Mouse (Mus musculus): Measurements from ENCODE around the gene Fgr. TPM values are rescaled to one million over a fixed set of nuclear protein-coding genes. Genes with fewer than 3 reads are reported as not detected.
"Not testable (repeated sequence)": the region's sequence is repeated elsewhere in the genome, so short reads cannot be mapped to it uniquely, and the experiment has no call there.

The Fgr gene
- total RNA-seq, 2 experiments from 2014 or later = 8.4 to 9.7 TPM

DNA sequence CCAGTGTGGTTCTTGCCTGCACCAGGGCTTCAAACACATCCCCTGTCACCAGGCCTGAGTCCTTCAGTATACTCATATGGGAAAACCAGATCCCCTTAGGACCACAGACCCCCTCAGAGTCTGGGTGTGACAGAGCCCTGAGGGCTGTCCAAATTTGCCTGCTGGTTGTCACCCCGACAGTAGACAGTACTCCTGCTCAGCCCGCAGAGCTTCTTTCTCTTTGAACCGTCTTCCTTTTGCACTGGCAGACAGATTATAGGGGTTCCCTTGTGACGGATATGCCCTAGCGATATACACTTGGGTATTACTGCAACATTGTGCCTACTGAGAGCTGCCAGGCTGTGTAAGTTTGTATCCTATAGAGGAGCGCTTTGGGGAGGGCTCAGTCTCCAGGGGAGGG is 7.7 kb downstream of the Fgr start:
- ATAC-seq (replicated peaks; ENCODE audit: low FRiP score, poor library complexity, severe bottlenecking) = no peak

DNA sequence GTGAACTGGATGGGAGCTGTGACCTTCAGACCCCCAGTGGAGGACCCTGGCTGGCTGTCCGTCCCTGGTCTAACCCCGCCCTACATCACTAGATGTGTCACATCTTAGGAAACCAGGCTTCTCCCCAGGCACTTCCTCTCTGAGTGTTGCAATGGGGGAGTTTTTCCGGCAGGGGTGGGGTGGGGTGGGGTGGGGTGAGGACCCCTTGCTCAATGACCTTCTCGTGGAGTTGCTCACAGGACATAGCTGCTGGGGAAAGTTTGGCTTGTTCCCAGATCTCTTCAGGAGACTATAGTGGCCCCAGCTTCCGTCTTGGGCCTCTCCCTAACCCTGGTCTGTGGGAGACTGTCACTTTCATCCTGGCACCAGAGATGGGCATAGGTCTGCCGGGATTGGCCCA is 9.1 kb downstream of the Fgr start:
- ATAC-seq (replicated peaks; ENCODE audit: low FRiP score, poor library complexity, severe bottlenecking) = no peak

DNA sequence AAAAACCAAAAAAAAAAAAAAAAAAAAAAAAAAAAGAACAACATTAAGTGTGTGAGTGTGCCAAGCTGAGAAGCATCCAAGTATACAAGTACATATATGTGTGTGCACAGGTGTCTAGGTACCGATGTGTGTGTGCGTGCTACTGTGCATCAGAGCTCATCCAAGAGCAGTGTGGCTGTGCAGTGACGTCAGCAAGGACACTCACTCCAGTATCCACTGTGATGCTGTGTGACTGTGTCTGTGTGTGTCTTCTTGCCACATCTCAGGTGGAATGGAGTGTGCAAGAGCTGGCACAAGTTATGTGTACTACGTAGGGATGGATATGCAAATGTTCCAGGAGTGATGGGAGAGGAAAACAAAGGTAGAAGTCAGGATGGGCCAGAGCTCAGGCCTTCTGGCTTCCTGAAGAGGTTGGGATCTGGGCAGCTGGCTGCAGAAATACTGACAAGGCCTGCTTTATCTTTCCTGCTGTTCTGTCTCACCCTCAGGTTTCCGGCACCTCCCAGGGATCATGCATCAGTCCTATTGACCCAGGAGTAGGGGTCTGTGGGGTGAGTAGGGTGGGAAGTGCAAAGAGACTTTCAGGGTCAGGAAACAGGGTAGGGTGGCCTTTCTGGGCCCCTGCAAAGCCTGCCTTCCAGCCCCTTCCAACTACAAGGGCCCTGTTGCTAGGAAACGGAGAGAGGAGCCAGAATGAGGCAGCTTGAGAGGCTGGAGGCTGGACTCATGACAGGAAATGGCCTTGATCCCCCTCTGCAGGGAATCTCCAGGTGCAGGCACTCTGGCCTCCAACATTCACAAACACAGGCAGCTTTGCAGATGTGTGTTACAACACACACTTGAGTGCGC is 10.0 kb downstream of the Fgr start:
- no peak for ATAC-seq (replicated peaks; ENCODE audit: low FRiP score, poor library complexity, severe bottlenecking)

DNA sequence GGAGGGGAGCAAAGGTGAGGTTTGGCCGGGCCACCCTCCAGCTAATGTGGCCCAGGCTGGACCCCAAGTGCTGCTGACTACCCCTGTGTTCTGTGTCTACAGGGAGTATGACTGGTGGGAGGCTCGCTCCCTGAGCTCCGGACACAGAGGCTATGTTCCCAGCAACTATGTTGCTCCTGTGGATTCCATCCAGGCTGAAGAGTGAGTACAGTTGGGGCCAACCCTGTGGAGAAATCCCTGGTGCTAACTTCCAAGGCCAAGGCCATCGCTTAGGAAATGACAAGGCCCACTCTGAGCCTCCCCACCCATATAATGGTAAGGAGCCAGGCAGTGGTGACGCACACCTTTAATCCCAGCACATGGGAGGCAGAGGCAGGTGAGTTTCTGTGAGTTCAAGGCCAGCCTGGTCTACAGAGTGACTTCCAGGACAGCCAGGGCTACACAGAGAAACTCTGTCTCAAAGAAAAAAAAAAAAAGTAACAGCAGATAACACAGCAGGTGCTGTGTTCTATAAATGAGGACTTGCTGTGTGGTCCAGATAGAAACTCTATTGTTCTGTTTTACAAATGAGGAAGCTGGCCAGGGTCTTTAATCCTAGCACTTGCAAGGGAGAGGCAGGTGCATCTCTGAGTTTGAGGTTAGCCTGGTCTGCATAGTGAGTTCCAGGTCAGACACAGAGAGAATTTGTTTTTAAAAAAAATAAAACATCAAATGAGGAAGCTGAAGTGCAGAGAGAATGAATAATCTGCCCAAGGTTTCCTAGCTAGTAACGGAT is 14.9 kb downstream of the Fgr start:
- ATAC-seq (replicated peaks; ENCODE audit: low FRiP score, poor library complexity, severe bottlenecking) = no peak

DNA sequence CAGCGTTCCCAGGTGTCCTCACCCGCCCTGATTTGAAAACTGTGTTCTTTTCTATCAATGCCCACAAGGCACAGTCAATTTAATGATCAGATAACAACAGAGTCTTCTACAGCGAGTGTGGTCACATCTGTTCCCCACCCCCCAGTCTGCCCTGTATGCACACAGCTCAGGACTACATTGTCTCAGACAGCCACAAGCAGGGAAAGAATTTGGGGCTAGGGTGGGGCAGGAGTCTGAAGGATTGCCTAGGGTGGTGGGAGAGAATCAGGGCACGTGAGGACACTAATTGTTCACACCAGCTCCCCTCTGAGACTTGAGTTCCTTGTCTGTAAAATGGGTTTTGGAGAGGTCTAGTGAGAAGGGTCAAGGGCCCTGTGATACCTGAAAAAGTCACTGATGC is 19.7 kb downstream of the Fgr start:
- no peak for ATAC-seq (replicated peaks; ENCODE audit: low FRiP score, poor library complexity, severe bottlenecking)

DNA sequence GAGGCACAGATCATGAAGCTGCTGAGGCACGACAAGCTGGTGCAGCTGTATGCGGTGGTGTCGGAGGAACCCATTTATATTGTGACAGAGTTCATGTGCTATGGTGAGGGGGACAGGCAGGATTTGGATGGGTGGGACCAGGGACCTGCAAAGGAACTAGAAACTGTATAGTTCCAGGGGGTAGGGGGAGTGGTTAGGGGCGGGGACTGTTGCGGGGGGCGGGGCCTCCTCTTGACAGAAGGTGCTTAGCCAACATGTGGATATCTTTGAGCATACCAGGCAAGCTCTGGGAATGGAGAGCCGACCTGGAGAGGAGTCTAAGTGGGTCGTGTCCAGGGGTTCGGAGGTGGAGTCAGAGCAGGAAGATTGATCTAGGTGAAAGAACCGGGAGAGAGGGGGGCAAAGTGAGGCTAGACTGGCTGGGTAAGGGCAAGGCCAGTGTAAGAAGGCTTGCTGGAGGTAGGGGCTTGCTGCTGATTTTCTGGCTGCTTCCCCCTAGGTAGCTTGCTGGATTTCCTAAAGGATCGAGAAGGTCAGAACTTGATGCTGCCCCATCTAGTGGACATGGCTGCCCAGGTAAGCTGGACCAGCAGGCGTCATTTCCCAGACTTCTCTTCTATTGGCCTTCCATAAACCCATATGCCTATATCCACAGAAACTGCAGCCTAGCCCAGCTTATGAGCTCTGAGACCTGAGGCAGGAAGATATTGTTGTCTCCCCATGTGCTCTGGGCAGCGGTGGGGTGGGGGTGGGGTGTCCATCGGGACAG is 23.8 kb downstream of the Fgr start:
- ATAC-seq (replicated peaks; ENCODE audit: low FRiP score, poor library complexity, severe bottlenecking) = no peak

DNA sequence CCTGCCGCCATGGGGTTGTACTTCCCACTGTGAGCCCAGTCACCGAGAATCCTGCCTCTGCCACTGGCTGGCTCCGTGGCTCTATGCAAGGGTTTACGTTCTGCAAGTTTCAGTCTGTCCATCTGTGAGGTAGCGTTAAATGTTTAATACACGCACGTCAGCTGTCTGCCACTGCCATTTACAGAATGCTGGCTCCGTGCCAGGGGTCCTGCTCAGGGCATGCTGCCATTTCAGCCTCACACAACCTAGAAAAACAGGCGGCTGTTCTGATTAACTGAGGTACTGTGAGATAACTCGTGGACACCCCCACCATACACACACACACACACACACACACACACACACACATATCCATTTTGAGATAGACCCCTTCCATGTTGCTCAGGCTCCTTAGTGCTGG is 29.0 kb downstream of the Fgr start:
- ATAC-seq (replicated peaks; ENCODE audit: low FRiP score, poor library complexity, severe bottlenecking) = no peak

DNA sequence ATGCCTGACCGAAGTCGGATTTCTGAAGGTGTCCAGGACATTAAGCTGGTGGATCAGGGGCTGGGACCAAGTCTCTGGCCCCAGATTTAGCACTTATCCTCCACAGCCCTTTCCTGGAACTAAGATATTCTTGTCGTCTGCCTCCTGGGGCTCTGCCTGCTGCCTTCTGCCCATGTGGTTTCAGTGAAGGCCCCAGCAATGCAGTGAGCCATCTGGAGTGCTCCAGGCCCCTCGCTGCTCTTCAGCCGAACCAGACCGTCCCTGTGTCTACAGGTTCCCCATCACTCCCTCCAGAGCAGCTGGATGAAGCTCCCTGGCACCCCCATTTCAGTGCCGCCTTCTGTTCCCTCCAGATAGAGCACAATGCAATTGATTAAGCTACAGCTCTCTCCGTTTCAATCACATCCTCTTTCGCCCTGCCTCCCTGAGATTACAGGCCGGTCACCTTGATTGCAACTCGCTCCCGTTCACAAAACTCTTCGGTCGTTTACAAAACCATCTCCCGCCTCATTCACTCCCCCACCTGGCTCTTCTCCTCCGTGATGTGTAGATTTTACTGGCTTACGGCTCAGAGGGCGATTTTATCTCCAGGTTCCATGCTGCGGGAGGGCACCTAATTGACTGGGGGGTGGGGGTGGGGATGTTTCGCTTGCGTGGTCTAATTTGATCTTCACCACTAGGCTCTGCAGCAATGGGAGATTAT is 29.6 kb downstream of the Fgr start:
- ATAC-seq (replicated peaks; ENCODE audit: low FRiP score, poor library complexity, severe bottlenecking) = no peak

- peak; percentile 69 for ATAC-seq (replicated peaks; ENCODE audit: low FRiP score, poor library complexity, severe bottlenecking)
Measured at GRCm38 (mm10) chr4:133005233-133005632, 31.3 kb downstream of the Fgr start.

GRCm38 (mm10) chr4:133005885-133006451 is 32.1 kb downstream of the Fgr start:
- ATAC-seq (replicated peaks; ENCODE audit: low FRiP score, poor library complexity, severe bottlenecking) = not testable (repeated sequence)

GRCm38 (mm10) chr4:133007513-133008380 is 33.9 kb downstream of the Fgr start:
- 0 out of 2 replicates have a peak, but pooled peaks have one; percentile 4 for ATAC-seq (replicated peaks; ENCODE audit: low FRiP score, poor library complexity, severe bottlenecking)

- ATAC-seq (replicated peaks; ENCODE audit: low FRiP score, poor library complexity, severe bottlenecking) = no peak
Measured at GRCm38 (mm10) chr4:133009131-133009530, 35.2 kb downstream of the Fgr start.

DNA sequence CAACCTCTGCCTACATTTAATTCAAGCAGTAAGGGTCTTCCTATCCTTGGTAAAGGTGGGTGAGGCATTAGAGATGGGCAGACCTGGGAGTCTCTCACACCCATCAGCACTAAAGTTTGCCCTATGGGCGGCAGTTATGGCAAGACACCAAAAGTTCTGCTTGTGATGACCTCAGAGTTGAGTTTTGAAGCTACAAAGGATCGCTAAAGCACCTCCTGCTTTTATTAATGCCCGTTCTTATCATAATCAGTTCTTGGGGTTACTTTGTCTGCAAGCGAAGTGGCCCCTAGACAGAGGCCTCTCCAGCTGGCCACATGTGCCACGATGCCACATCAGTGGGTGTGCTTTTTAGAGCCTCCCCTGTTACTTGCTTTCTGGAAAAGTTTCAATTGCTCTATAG is 35.8 kb downstream of the Fgr start:
- no peak for ATAC-seq (replicated peaks; ENCODE audit: low FRiP score, poor library complexity, severe bottlenecking)

GRCm38 (mm10) chr4:133010611-133011010 is 36.7 kb downstream of the Fgr start:
- no peak for ATAC-seq (replicated peaks; ENCODE audit: low FRiP score, poor library complexity, severe bottlenecking)

DNA sequence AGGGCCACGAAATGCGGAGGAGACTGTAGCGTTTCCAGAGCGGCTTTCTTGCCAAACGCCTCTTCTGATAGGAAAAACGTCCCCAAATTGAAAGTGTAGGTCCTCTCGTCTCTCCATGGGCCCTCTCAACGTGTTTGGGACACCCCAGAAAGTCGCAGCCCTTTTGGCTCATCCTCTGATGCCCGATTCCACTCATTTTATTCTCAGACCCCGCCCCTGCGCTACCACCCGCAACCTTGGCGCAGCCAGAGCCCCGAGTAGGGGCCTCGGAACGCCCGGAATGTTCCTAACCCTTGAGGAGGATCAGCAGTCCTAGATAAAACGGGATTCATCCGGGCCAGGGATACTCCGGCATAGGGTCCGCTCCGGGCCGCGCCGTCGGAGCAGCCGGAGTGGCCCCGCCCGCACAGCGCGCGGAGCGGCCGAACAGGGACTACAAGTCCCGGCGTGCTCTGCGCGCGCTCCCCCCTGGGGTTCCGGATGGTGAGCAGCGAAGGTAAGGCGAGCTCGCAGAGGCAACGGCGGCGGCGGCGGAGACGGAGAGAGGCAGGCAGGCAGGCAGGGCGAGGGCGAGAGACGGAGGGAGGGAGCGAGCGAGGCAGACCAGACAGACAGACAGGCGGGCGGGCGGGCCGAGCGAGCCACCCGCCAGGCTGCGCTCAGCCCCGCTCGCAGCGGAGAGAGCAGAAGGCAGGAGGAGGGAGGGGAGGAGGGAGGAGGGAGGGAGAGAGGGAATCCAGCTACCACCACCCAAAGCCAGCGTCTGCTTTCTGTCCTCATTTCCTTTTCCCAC is 37.3 kb downstream of the Fgr start, which contains the start of gene Ahdc1:
Gene Ahdc1, plus strand, starts transcription at position 233 of the 793 bp plus-strand sequence.
- ATAC-seq (replicated peaks; ENCODE audit: low FRiP score, poor library complexity, severe bottlenecking) = peak; percentile 88

DNA sequence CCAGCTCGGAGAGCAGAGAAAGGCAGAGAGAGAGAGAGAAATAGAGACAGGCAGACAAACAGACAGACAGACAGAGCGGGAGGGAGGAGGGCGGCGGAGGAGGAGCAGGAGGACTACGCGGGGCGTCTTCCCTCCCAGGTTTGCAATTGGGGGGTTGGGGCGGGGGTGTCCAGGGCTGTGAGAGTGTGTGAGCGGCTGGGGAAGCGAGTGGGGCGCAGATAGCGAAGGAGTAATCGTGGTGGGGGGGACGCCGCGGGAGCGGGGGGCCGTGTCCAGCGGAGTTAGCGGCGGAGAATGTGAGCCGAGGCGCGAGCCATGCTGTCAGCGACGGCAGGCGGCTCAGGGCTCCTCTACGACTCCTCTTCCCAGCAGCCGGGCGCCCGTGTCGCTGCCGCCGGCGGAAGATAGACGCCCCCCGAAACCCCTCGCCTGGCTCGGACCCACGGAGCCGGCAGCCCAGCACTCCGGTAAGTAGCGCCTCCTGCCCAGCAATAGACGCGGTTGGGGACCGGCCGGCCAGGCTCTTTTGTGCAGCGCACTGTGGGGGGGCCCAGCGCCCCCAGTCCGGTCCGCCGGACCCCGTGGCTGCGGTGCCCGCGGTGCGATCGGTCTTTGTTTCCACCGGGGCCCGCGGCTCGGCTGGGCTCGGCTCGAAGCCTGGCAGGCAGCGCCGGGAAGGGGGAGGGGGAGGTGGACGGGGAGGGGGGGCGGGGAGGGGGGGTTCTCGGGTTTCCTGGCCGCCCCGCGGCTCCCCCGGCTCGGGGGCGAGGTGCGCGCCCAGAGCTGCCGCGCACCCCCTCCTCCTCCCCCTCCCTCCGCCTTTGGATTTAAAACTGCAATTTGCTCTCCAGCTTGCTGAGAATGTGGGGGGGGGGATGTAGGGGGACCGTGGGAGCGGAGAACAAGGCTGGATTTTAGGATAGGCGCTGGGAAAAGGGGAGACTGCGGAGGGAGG is 38.2 kb downstream of the Fgr start:
- ATAC-seq (replicated peaks; ENCODE audit: low FRiP score, poor library complexity, severe bottlenecking) = peak; percentile 31; the same call in 1 of the 2 replicates
